Mouse (Mus musculus) lung, adult 2 months (tissue): Measurements from ENCODE around the gene Cd81. TPM values are rescaled to one million over a fixed set of nuclear protein-coding genes. Genes with fewer than 3 reads are reported as not detected.

Source experiments
- DNase-seq: peaks from one replicate; pipeline ENCODE4 v3.0.0; 2022
- H3K4me1 ChIP-seq: fragments of 200-500 bp; 2 replicates; pipeline ENCODE4 v1.6.1; 2011; ENCODE audit warnings: low read length; ENCODE audit not compliant: control insufficient read depth, insufficient read depth
- H3K4me3 ChIP-seq: fragments of 200-500 bp; replicated peaks from 2 replicates; pipeline ENCODE3; 2011; ENCODE audit warnings: low read depth, mild to moderate bottlenecking, control low read depth, low read length; ENCODE audit errors: extremely low read depth
- CTCF ChIP-seq: fragments of 200-500 bp; IDR thresholded peaks from 2 replicates; pipeline ENCODE4 v1.5.1; 2011; ENCODE audit warnings: mild to moderate bottlenecking, low read length, control low read depth; ENCODE audit not compliant: insufficient read depth
- POLR2A ChIP-seq: fragments of 200-500 bp; IDR thresholded peaks from 2 replicates; pipeline ENCODE4 v1.6.1; 2011; ENCODE audit warnings: low read depth, mild to moderate bottlenecking, control low read depth, low read length, borderline replicate concordance; ENCODE audit errors: extremely low read depth
- WGBS: fragments of 180-500 bp; shearing (Covaris S2); methylation state at CpG from one replicate; pipeline ENCODE4 v1.1.7; 2018; 5-methylcytosine and 5-hydroxymethylcytosine counted together
- polyA plus RNA-seq: library from polyadenylated mRNA; depleted of rRNA; stranded (reverse); fragments of >200 nt; gene quantifications from 2 replicates; pipeline ENCODE4 v1.2.3, GENCODE M21; 2012; rRNA removed

The Cd81 gene
- polyA plus RNA-seq, 1 experiment: 575 TPM

- H3K4me3 ChIP-seq: peak within 1 kb of the TSS; percentile 58
- DNase-seq: no peak
- TF ChIP-seq POLR2A: no peak
- no peak for TF ChIP-seq CTCF
- 81% methylated on average over 4 of the region's 4 CpGs for WGBS
- H3K4me1 ChIP-seq: peaks cover 23% of the 10 kb centered on the region
Measured at GRCm38 (mm10) chr7:143106062-143106461, 53.5 kb downstream of the Cd81 start, which contains the start of gene Kcnq1. Gene Kcnq1, plus strand, starts transcription at chr7:143106362.

- H3K4me1 ChIP-seq: peaks cover 28% of the 10 kb centered on the region
- H3K4me3 ChIP-seq: peak overlapping the region; percentile 58
- 8% methylated on average over 56 of the region's 57 CpGs for WGBS
- peak; percentile 75 for DNase-seq
- TF ChIP-seq POLR2A (peak; percentile 39; the same call in 1 of the 2 replicates), CTCF (no peak)
Measured at GRCm38 (mm10) chr7:143106672-143107465, 54.3 kb downstream of the Cd81 start.

DNA sequence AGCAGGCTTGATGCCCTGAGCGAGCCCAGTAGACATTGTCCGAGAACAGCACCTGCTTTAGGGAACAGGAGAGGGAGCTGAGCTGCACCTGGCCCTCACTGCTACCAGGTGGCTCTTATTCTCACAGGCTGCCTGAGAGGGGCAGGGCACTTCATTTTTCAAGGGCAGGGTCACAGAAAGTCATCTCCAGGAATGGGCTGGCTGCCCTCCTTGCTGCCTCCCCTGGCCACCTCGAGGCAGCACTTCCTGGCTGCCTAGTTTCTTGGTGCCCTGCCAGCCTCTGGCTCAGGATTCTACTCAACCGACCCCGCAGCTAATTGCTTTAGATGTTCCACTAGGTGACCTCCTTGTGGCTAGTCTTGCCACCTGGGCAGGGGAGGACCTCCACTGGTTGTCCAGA lies 55.7 kb downstream of the Cd81 start:
- 23% methylated on average over 5 of the region's 5 CpGs for WGBS
- no peak for DNase-seq
- peaks cover 28% of the 10 kb centered on the region for H3K4me1 ChIP-seq
- TF ChIP-seq CTCF (0 out of 2 replicates have a peak, but pooled peaks have one; percentile 3), POLR2A (no peak)
- H3K4me3 ChIP-seq: peak overlapping the region; percentile 58

- peak; percentile 23 for DNase-seq
- TF ChIP-seq POLR2A (no peak), CTCF (no peak)
- H3K4me3 ChIP-seq: peak overlapping the region; percentile 26
- H3K4me1 ChIP-seq: peaks cover 28% of the 10 kb centered on the region
- WGBS: 11% methylated on average over 3 of the region's 3 CpGs
Measured at GRCm38 (mm10) chr7:143108996-143109660, 56.6 kb downstream of the Cd81 start.

DNA sequence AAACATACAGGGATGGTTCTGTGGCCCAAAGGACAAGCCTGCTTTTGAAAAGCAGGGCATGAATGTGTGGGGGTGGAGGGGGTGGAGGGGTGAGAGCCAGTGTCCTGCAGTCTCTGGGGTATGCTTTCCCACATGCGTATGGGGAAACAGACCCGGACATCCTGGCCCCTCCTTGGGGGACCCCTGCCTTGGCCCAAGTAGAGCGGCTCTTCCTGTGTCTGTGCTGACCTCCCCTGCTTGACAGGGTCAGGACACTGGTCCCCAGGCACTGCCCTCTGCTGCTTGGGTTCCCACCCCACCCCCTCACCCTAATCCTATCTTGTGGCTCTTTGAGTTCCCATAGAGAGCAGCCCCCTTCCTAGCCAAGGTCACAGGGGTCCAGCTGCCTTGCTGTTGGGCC lies 57.2 kb downstream of the Cd81 start:
- DNase-seq: no peak
- TF ChIP-seq POLR2A (no peak), CTCF (no peak)
- H3K4me3 ChIP-seq: no peak overlapping the region

DNA sequence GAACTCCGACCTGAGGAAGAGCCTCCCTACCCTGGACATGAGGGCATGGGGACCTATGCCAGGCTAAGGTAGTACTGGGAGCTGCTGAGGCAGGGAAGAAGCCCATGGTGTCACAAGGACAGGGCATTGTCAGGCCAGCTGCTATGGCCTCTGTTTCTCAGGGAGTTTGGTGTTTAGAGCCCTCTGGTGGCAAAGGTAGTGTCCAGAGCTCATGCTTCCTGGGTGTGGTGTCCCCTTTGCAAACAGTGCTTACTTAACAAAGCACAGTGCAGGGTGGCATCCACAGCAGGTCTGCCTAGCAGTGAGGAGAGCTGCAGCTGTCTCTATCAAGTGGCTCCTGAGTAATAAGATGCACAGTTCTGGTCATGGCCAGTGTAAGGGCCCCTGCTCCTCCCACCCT lies 58.3 kb downstream of the Cd81 start:
- peaks cover 25% of the 10 kb centered on the region for H3K4me1 ChIP-seq
- TF ChIP-seq POLR2A: peak; percentile 22; the same call in 1 of the 2 replicates
- TF ChIP-seq CTCF: peak; percentile 54; the same call in 1 of the 2 replicates
- WGBS: 47% methylated on average over 1 of the region's 1 CpGs
- no peak for DNase-seq
- no peak overlapping the region for H3K4me3 ChIP-seq

More for the DNA sequence above, 57.2 kb downstream of the Cd81 start:
- WGBS: 57% methylated on average over 3 of the region's 3 CpGs
- H3K4me1 ChIP-seq: peaks cover 28% of the 10 kb centered on the region

DNA sequence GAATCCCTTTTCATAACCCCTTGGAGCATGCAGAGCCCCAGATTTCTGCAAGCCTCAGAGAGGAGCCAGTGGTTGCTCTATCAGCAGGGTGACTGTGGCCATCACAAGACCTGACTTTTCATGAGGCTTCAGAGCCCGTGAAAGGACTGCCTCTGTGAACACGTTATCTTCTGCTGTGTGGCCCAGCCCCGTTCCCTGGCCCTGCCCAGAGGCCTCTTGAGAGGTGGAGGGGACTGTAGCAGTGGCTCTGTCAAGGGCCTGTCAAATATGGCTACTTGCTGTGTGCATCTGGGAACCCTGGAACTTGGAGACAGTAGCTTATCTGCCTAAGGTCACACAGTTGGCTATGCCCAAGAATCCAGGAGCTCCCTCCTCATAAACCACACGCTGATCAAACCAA lies 59.2 kb downstream of the Cd81 start:
- Histone ChIP-seq H3K4me1 (peaks cover 25% of the 10 kb centered on the region), H3K4me3 (no peak overlapping the region)
- TF ChIP-seq POLR2A (no peak), CTCF (no peak)
- DNase-seq: no peak
- WGBS: 64% methylated on average over 4 of the region's 4 CpGs

DNA sequence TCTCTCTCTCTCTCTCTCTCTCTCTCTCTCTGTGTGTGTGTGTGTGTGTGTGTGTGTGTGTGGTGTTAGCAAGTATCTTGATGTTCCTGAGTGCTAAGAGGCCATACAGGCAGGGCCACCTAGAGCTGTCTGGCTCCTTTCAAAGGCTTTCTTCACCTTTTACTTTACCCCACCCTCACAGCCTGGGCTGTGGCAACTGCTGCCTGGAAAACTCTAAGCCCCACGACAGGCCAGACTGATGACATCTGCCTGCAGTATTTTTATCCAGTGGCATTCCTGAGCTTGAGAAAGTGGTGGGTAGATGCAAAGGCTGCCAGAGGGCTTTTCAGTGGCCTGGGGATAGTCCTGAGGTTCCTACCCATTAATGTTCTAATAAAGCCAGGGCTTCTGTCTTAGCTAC lies 59.9 kb downstream of the Cd81 start:
- TF ChIP-seq CTCF: no peak
- no peak for TF ChIP-seq POLR2A
- H3K4me1 ChIP-seq: peaks cover 25% of the 10 kb centered on the region

DNA sequence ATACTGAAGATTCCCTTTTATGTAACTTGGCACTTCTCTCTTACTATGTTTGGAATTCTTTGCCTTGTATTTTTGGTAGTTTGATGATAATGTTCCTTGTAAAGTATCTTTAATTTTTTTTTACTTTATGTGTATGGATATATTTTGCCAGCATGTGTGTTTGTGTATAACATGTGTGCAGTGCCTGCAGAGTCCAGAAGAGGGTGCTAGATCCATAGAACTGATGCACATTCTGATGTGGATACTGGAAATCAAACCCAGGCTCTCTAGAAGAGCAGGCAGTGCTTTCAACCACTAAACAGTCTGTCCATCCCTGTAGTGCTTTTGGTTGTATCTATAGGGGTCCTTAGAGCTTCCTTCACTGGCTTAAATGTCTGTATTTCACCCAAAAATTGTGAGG lies 62.2 kb downstream of the Cd81 start:
- Histone ChIP-seq H3K4me1 (peaks cover 18% of the 10 kb centered on the region), H3K4me3 (no peak overlapping the region)
- no peak for TF ChIP-seq CTCF
- no peak for TF ChIP-seq POLR2A
- DNase-seq: no peak

More for the DNA sequence above, 59.9 kb downstream of the Cd81 start:
- WGBS: 24% methylated on average over 1 of the region's 1 CpGs
- no peak for DNase-seq
- no peak overlapping the region for H3K4me3 ChIP-seq

DNA sequence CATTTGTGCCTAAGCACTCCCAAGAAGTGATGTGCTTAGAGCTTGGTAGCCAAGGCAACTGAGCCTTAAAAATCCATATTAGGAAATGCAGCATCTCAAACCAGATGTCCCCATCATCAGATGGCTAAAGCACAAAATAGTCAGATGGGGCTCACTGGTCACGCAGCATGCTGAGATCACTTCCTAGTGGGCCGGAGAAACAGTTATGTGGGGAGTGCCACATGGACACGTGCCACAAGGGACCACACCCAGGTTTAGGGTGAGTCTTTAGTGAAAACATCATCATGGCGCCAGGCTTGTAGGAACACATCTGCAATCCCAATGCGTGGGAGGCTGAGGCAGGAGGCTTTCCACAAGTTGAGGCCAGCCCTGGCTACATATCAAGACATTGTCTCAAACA lies 64.0 kb downstream of the Cd81 start:
- WGBS: 65% methylated on average over 5 of the region's 5 CpGs
- TF ChIP-seq POLR2A (no peak), CTCF (no peak)
- DNase-seq: no peak
- Histone ChIP-seq H3K4me1 (peaks cover 11% of the 10 kb centered on the region), H3K4me3 (no peak overlapping the region)

Other genes starting within 250 kb of the Cd81 start
- gene Th, start 121.6 kb upstream of the Cd81 start, polyA plus RNA-seq: 0.80 TPM in 1 of 2 replicates, not detected in the other
- gene Ascl2, start 83.5 kb upstream of the Cd81 start, polyA plus RNA-seq: 0.96 and 1.2 TPM in 2 replicates
- 7.7 and 11.5 TPM in 2 replicates for gene Tspan32, start 47.7 kb upstream of the Cd81 start, polyA plus RNA-seq
- gene Tssc4, start 16.5 kb downstream of the Cd81 start, polyA plus RNA-seq: 83.1 and 85.1 TPM in 2 replicates
- 0.42 and 0.62 TPM in 2 replicates for gene Trpm5, start 41.9 kb downstream of the Cd81 start, polyA plus RNA-seq
- 26.7 and 28.2 TPM in 2 replicates for gene Kcnq1, start 53.6 kb downstream of the Cd81 start, polyA plus RNA-seq